In the genomic region with DNA sequence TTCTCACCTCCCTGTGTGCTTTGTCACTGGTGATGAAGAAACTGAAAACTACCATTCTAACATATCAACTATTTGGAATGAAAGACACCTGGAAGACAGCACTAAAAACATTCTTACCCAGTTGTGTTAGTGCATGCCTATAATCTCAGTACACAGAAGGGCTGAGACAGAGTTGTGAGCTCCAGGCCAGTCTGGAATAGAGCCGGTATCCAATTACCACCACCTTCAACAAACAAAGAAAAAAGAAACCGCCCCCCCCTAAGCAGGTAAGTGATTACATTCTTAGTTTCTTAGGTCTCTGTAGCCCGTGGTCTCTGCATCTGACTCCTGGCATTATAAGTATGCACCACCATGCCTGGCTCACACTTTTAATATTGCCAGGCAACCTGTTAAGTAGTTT, we compare ENCODE assay signal across 9 mouse cellular contexts. TPM values are rescaled to one million over a fixed set of nuclear protein-coding genes. Genes with fewer than 3 reads are reported as not detected.
DNase-seq lines count a peak whose midpoint lies in the region; ATAC-seq and TF ChIP-seq lines count a peak whose summit lies in the region.
"Had no signal": no experiment of that assay in that cellular context is flagged by ENCODE, and none has a peak within 500 bp of the region (broad histone marks: within the 10 kb centered on the region; RNA-seq: fewer than 3 reads in every experiment).

No protein-coding gene starts in this region.

- H3K79me2 ChIP-seq in CH12.LX (replicated peaks; ENCODE audit: control insufficient read depth, extremely low read depth, insufficient read depth, poor library complexity, severe bottlenecking) = no peaks in the 10 kb centered on the region

- H3K27me3 ChIP-seq in heart, postnatal 0 days (ENCODE audit: control insufficient read depth, insufficient read depth, low read length) = no peaks in the 10 kb centered on the region
- no peaks in the 10 kb centered on the region for H3K27me3 ChIP-seq in CH12.LX (replicated peaks)
- H3K27me3 ChIP-seq in embryonic facial prominence, embryonic 11.5 days (ENCODE audit: control insufficient read depth, insufficient read depth, low read length) = no peaks in the 10 kb centered on the region
- H3K27me3 ChIP-seq in liver, embryonic 12.5 days (replicated peaks) = no peaks in the 10 kb centered on the region

- TF ChIP-seq POLR2A in CH12.LX (IDR thresholded peaks at IDR 0.05; ENCODE audit: low read depth, low read length) = no peak

- 30% methylated on average over 3 of the region's 3 CpGs for WGBS in heart, postnatal 0 days
- 10% methylated on average over 3 of the region's 3 CpGs for WGBS in embryonic facial prominence, embryonic 11.5 days
- WGBS in liver, embryonic 12.5 days (ENCODE audit: insufficient replicate concordance) = 37% methylated on average over 3 of the region's 3 CpGs

- no peaks in the 10 kb centered on the region for H3K9me3 ChIP-seq in heart, postnatal 0 days (replicated peaks; ENCODE audit: control insufficient read depth, low read length)
- H3K9me3 ChIP-seq in CH12.LX (replicated peaks; ENCODE audit: low read length) = no peaks in the 10 kb centered on the region
- H3K9me3 ChIP-seq in embryonic facial prominence, embryonic 11.5 days (replicated peaks; ENCODE audit: control insufficient read depth, low read length) = no peaks in the 10 kb centered on the region
- no peaks in the 10 kb centered on the region for H3K9me3 ChIP-seq in liver, embryonic 12.5 days (replicated peaks)

- DNase-seq in heart, postnatal 0 days (ENCODE audit: low spot score) = no peak
- no peak for DNase-seq in heart, postnatal 14 days
- no peak for DNase-seq in CH12.LX (ENCODE audit: extremely low read depth)
- DNase-seq in embryonic facial prominence, embryonic 11.5 days (ENCODE audit: low spot score) = peak; percentile 26
- no peak for DNase-seq in right cerebral cortex, adult 2 months (ENCODE audit: low spot score in 2 of 2)
- no peak for DNase-seq in adrenal gland, adult 8-10 months
- DNase-seq: lung, adult 18-20 months had no signal

- TF ChIP-seq RAD21 in CH12.LX (IDR thresholded peaks at IDR 0.05; ENCODE audit: low read depth, low read length) = no peak

- peaks cover 8% of the 10 kb centered on the region; the same call in 1 of the 2 replicates for H3K36me3 ChIP-seq in heart, postnatal 0 days (replicated peaks; ENCODE audit: control insufficient read depth, insufficient read depth, low read length)
- peaks cover 8 to 18% of the 10 kb centered on the region in 2 experiments for H3K36me3 ChIP-seq in CH12.LX (replicated peaks in 1 of 2; ENCODE audit: control insufficient read depth in 1 of 2, insufficient read depth in 1 of 2, low read length in 1 of 2)
- no peaks in the 10 kb centered on the region for H3K36me3 ChIP-seq in embryonic facial prominence, embryonic 11.5 days (replicated peaks; ENCODE audit: control insufficient read depth, insufficient read depth, low read depth, low read length)
- H3K36me3 ChIP-seq in liver, embryonic 12.5 days = peaks cover 25% of the 10 kb centered on the region

- H3K9ac ChIP-seq in heart, postnatal 0 days (replicated peaks; ENCODE audit: low read depth, low read length) = no peak overlapping the region
- H3K9ac ChIP-seq in CH12.LX (ENCODE audit: insufficient read depth, low read depth) = no peak overlapping the region
- H3K9ac ChIP-seq in embryonic facial prominence, embryonic 11.5 days (replicated peaks; ENCODE audit: low read length) = no peak overlapping the region
- no peak overlapping the region for H3K9ac ChIP-seq in liver, embryonic 12.5 days

- no peak for TF ChIP-seq EP300 in heart, postnatal 0 days (IDR thresholded peaks at IDR 0.05; ENCODE audit: low read depth)
- no peak for TF ChIP-seq EP300 in CH12.LX (IDR thresholded peaks at IDR 0.05; ENCODE audit: low read length)

- intact Hi-C loops in heart, postnatal 14 days (cut with DNase I) = loop anchor here (5.0 to 10.0 kb wide), 4 partner anchors 231 to 1322 kb away; a partner anchor contains a TSS

- peak overlapping the region; percentile 90; the same call in 1 of the 2 replicates for H3K4me2 ChIP-seq in heart, postnatal 0 days (ENCODE audit: low read depth, low read length)
- peak overlapping the region; percentile 56; the same call in 1 of the 2 replicates for H3K4me2 ChIP-seq in CH12.LX (ENCODE audit: insufficient read depth, low read depth, poor library complexity, severe bottlenecking)
- no peak overlapping the region for H3K4me2 ChIP-seq in embryonic facial prominence, embryonic 11.5 days (ENCODE audit: low read depth, low read length)
- peak overlapping the region; percentile 74 for H3K4me2 ChIP-seq in liver, embryonic 12.5 days

- H3K4me1 ChIP-seq in heart, postnatal 0 days (ENCODE audit: control insufficient read depth, insufficient read depth) = peaks cover 16% of the 10 kb centered on the region
- peaks cover 0 to 30% of the 10 kb centered on the region in 2 experiments; a peak in 2 of 4 replicates for H3K4me1 ChIP-seq in CH12.LX (ENCODE audit: control insufficient read depth in 1 of 2, insufficient read depth in 2 of 2)
- no peaks in the 10 kb centered on the region for H3K4me1 ChIP-seq in embryonic facial prominence, embryonic 11.5 days (ENCODE audit: control insufficient read depth, insufficient read depth, low read length)
- peaks cover 43% of the 10 kb centered on the region for H3K4me1 ChIP-seq in liver, embryonic 12.5 days

- no peak for ATAC-seq in heart, postnatal 0 days (ENCODE audit: insufficient read depth, low read depth)
- no peak for ATAC-seq in embryonic facial prominence, embryonic 11.5 days (replicated peaks; ENCODE audit: insufficient number of reproducible peaks, low FRiP score, low TSS enrichment, low read depth)
- no peak for ATAC-seq in liver, embryonic 12.5 days

- dilution Hi-C loops in CH12.LX (cut with MboI; ENCODE audit: extremely low pct_ligation_motif_present, extremely low pct_unique_long_range_greater_than_20kb, low sequenced_read_pairs) = no loop called here

- no peak overlapping the region for H3K4me3 ChIP-seq in heart, postnatal 0 days (ENCODE audit: low read depth, low read length)
- H3K4me3 ChIP-seq in CH12.LX (replicated peaks in 1 of 3; ENCODE audit: low read depth in 2 of 3, low read length in 2 of 3, poor library complexity in 1 of 3) = no peak overlapping the region
- H3K4me3 ChIP-seq in embryonic facial prominence, embryonic 11.5 days (ENCODE audit: low read depth, low read length) = no peak overlapping the region
- H3K4me3 ChIP-seq in liver, embryonic 12.5 days = peak overlapping the region; percentile 96

- TF ChIP-seq CTCF in heart, postnatal 0 days (IDR thresholded peaks at IDR 0.05; ENCODE audit: low read depth) = no peak
- TF ChIP-seq CTCF in CH12.LX (conservative IDR thresholded peaks at IDR 0.05 in 1 of 2, IDR thresholded peaks at IDR 0.05 in 1 of 2; ENCODE audit: low read depth in 2 of 2, low read length in 2 of 2) = no peak

- H3K27ac ChIP-seq in heart, postnatal 0 days (ENCODE audit: low read depth) = no peak overlapping the region
- H3K27ac ChIP-seq in CH12.LX (ENCODE audit: insufficient read depth, low read depth) = no peak overlapping the region
- H3K27ac ChIP-seq in embryonic facial prominence, embryonic 11.5 days (replicated peaks; ENCODE audit: low read depth, low read length) = no peak overlapping the region
- no peak overlapping the region for H3K27ac ChIP-seq in liver, embryonic 12.5 days
- H3K27ac ChIP-seq: hindbrain, postnatal 0 days had no signal

- in situ Hi-C loops in CH12.LX (cut with MboI; ENCODE audit: low pct_ligation_motif_present, low pct_unique_long_range_greater_than_20kb, low sequenced_read_pairs) = no loop called here

TF ChIP-seq in CH12.LX, 34 proteins besides CTCF, POLR2A, EP300 and RAD21:
- TF ChIP-seq ETS1 (conservative IDR thresholded peaks at IDR 0.05; ENCODE audit: low read depth, low read length) (no peak), MAX (IDR thresholded peaks at IDR 0.05; ENCODE audit: low read length) (no peak), USF1 (IDR thresholded peaks at IDR 0.05; ENCODE audit: low read depth, low read length) (no peak), ZNF384 (IDR thresholded peaks at IDR 0.05; ENCODE audit: low read depth, low read length) (no peak), GABPA (IDR thresholded peaks at IDR 0.05; ENCODE audit: insufficient replicate concordance, low read depth, low read length) (no peak)
TF ChIP-seq in CH12.LX: peak in this region for 0.

RNA-seq across cellular contexts. Expression of a gene that starts 1.0 kb away (rescaled TPM):
- total RNA-seq in heart, postnatal 0 days (2014; rRNA removed; ENCODE audit: low replicate concordance) = 51.0 and 59.2 TPM in 2 replicates
- 66.2 and 68.4 TPM in 2 replicates for polyA plus RNA-seq in heart, postnatal 0 days (2015; fragmentation: Nextera tagmentation; extraction: Ambion mirVana)
- 10 to 100 TPM; 56.9 to 59.7 TPM for total RNA-seq in heart, postnatal 14 days (2021)
- 14.7 and 15.6 TPM in 2 replicates for total RNA-seq in CH12.LX (2012; rRNA removed)
- total RNA-seq in CH12.LX (2014; rRNA removed) = 50.9 and 51.8 TPM in 2 replicates
- polyA plus RNA-seq in CH12.LX (2012; ENCODE audit: insufficient read length, low read depth) = 28.4 and 34.2 TPM in 2 replicates
- polyA plus RNA-seq in embryonic facial prominence, embryonic 11.5 days (2014; fragmentation: Nextera tagmentation; extraction: Ambion mirVana) = 94.3 and 98.3 TPM in 2 replicates
- 79.8 and 85.5 TPM in 2 replicates for polyA plus RNA-seq in liver, embryonic 12.5 days (2016; fragmentation: Nextera tagmentation; extraction: Ambion mirVana)
- total RNA-seq in adrenal gland, adult 8-10 months (2022) = 100 to 1,000 TPM in 2 of 4 experiments, 10 to 100 TPM in 2; 59.9 to 655 (median 176) TPM

RNA-seq across cellular contexts. Expression of a gene that starts 20.2 kb away (rescaled TPM):
- total RNA-seq in heart, postnatal 0 days (2014; rRNA removed; ENCODE audit: low replicate concordance) = 4.3 and 9.9 TPM in 2 replicates
- 2.5 and 3.2 TPM in 2 replicates for polyA plus RNA-seq in heart, postnatal 0 days (2015; fragmentation: Nextera tagmentation; extraction: Ambion mirVana)
- total RNA-seq in heart, postnatal 14 days (2021) = 10 to 100 TPM; 14.2 to 14.4 TPM
- 3.8 and 4.2 TPM in 2 replicates for total RNA-seq in CH12.LX (2012; rRNA removed)
- total RNA-seq in CH12.LX (2014; rRNA removed) = 6.6 and 8.4 TPM in 2 replicates
- 7.0 and 7.6 TPM in 2 replicates for polyA plus RNA-seq in CH12.LX (2012; ENCODE audit: insufficient read length, low read depth)
- 5.4 and 5.7 TPM in 2 replicates for polyA plus RNA-seq in embryonic facial prominence, embryonic 11.5 days (2014; fragmentation: Nextera tagmentation; extraction: Ambion mirVana)
- 25.2 and 25.9 TPM in 2 replicates for polyA plus RNA-seq in liver, embryonic 12.5 days (2016; fragmentation: Nextera tagmentation; extraction: Ambion mirVana)
- total RNA-seq in adrenal gland, adult 8-10 months (2022) = 1 to 10 TPM; 2.0 to 2.6 (median 2.5) TPM
